Comparison of ENCODE assay signal across 25 mouse cellular contexts in genomic region chr13:24909112-24909511, GRCm38 (mm10). TPM values are rescaled to one million over a fixed set of nuclear protein-coding genes. Genes with fewer than 3 reads are reported as not detected.
DNase-seq lines count a peak whose midpoint lies in the region; ATAC-seq and TF ChIP-seq lines count a peak whose summit lies in the region.
"Had no signal": no experiment of that assay in that cellular context is flagged by ENCODE, and none has a peak within 500 bp of the region (broad histone marks: within the 10 kb centered on the region; RNA-seq: fewer than 3 reads in every experiment).

No protein-coding gene starts in this region.

- DNase-seq in heart, adult 2 months, result no peak
- no peak for DNase-seq in heart, adult 18-20 months
- no peak for DNase-seq in liver, postnatal 0 days
- no peak for DNase-seq in liver
- no peak for DNase-seq in cerebellum, postnatal 25 days
- no peak for DNase-seq in cerebellum, adult 8-10 months
- DNase-seq: adrenal gland, postnatal 14 days; B cell, adult 2 months; cerebellum, adult 18-20 months; gastrocnemius, postnatal 36 days; kidney, adult 11 months; kidney, postnatal 10 days; right cerebral cortex, postnatal 14 days; spleen, adult 18-20 months; thymus, adult 18-20 months had no signal

- TF ChIP-seq EP300 in heart, adult 2 months (IDR thresholded peaks at IDR 0.05; ENCODE audit: insufficient read depth, low read depth, low read length), result no peak
- no peak for TF ChIP-seq EP300 in liver, postnatal 0 days (IDR thresholded peaks at IDR 0.05; ENCODE audit: low read depth)

- no peak overlapping the region for H3K4me3 ChIP-seq in heart, adult 2 months
- H3K4me3 ChIP-seq in liver, postnatal 0 days (ENCODE audit: low read depth, low read length), result no peak overlapping the region
- H3K4me3 ChIP-seq in E14TG2a.4 (replicated peaks; ENCODE audit: low read length), result no peak overlapping the region
- H3K4me3 ChIP-seq: embryonic facial prominence, embryonic 13.5 days; forebrain, embryonic 15.5 days; heart, embryonic 12.5 days; hindbrain, embryonic 13.5 days; liver, embryonic 12.5 days; lung, embryonic 15.5 days; midbrain, embryonic 15.5 days had no signal

- H3K4me2 ChIP-seq in liver, postnatal 0 days (ENCODE audit: low read depth, low read length), result no peak overlapping the region
- H3K4me2 ChIP-seq: embryonic facial prominence, embryonic 13.5 days; forebrain, embryonic 15.5 days; heart, embryonic 12.5 days; hindbrain, embryonic 13.5 days; liver, embryonic 12.5 days; lung, embryonic 15.5 days; midbrain, embryonic 15.5 days had no signal

- H3K79me2 ChIP-seq in heart, adult 2 months (replicated peaks; ENCODE audit: control insufficient read depth, insufficient read depth, low read length), result no peaks in the 10 kb centered on the region

- H3K9ac ChIP-seq in heart, adult 2 months (ENCODE audit: low read depth, low read length), result no peak overlapping the region
- no peak overlapping the region for H3K9ac ChIP-seq in liver, postnatal 0 days (replicated peaks)
- H3K9ac ChIP-seq: embryonic facial prominence, embryonic 13.5 days; forebrain, embryonic 15.5 days; heart, embryonic 12.5 days; hindbrain, embryonic 13.5 days; liver, embryonic 12.5 days; lung, embryonic 15.5 days; midbrain, embryonic 15.5 days had no signal

- intact Hi-C loops in heart, adult 2 months (cut with DNase I), result no loop called here

- TF ChIP-seq CTCF in heart, adult 2 months (IDR thresholded peaks at IDR 0.05), result peak; percentile 26
- TF ChIP-seq CTCF in liver, postnatal 0 days (IDR thresholded peaks at IDR 0.05; ENCODE audit: low read depth), result peak; percentile 41
- TF ChIP-seq CTCF in E14TG2a.4 (conservative IDR thresholded peaks at IDR 0.05; ENCODE audit: low read length), result peak; percentile 15; the same call in 1 of the 2 replicates

- no peaks in the 10 kb centered on the region for H3K27me3 ChIP-seq in heart, adult 2 months (ENCODE audit: control insufficient read depth, insufficient read depth, low read length)
- no peaks in the 10 kb centered on the region for H3K27me3 ChIP-seq in liver, postnatal 0 days (ENCODE audit: insufficient read depth, low read length)
- peaks cover 25% of the 10 kb centered on the region for H3K27me3 ChIP-seq in E14TG2a.4 (ENCODE audit: insufficient read depth, low read length)
- H3K27me3 ChIP-seq: embryonic facial prominence, embryonic 13.5 days; forebrain, embryonic 15.5 days; heart, embryonic 12.5 days; hindbrain, embryonic 13.5 days; liver, embryonic 12.5 days; lung, embryonic 15.5 days; midbrain, embryonic 15.5 days had no signal

- no peaks in the 10 kb centered on the region for H3K9me3 ChIP-seq in liver, postnatal 0 days (ENCODE audit: low read length)
- H3K9me3 ChIP-seq in E14TG2a.4 (ENCODE audit: low read length), result no peaks in the 10 kb centered on the region
- H3K9me3 ChIP-seq: embryonic facial prominence, embryonic 13.5 days; forebrain, embryonic 15.5 days; G1E; heart, embryonic 12.5 days; hindbrain, embryonic 13.5 days; liver, embryonic 12.5 days; lung, embryonic 15.5 days; midbrain, embryonic 15.5 days had no signal

- no peaks in the 10 kb centered on the region for H3K36me3 ChIP-seq in heart, adult 2 months (ENCODE audit: control insufficient read depth, insufficient read depth, low read length)
- peaks cover 3% of the 10 kb centered on the region; the same call in 1 of the 2 replicates for H3K36me3 ChIP-seq in liver, postnatal 0 days (replicated peaks; ENCODE audit: insufficient read depth, low read length)
- no peaks in the 10 kb centered on the region for H3K36me3 ChIP-seq in E14TG2a.4 (ENCODE audit: insufficient read depth, low read length)
- H3K36me3 ChIP-seq: G1E; liver, embryonic 12.5 days had no signal

- 89% methylated on average over 1 of the region's 1 CpGs for WGBS in heart, adult 2 months
- 91% methylated on average over 1 of the region's 1 CpGs for WGBS in liver, postnatal 0 days (ENCODE audit: insufficient replicate concordance)

- no peaks in the 10 kb centered on the region for H3K4me1 ChIP-seq in heart, adult 2 months (ENCODE audit: control insufficient read depth, insufficient read depth, low read length)
- 0 out of 2 replicates have a peak, but pooled peaks cover 7% of the 10 kb centered on the region for H3K4me1 ChIP-seq in liver, postnatal 0 days (ENCODE audit: insufficient read depth)
- peaks cover 37% of the 10 kb centered on the region for H3K4me1 ChIP-seq in E14TG2a.4 (replicated peaks; ENCODE audit: low read depth, low read length)
- H3K4me1 ChIP-seq: embryonic facial prominence, embryonic 13.5 days; forebrain, embryonic 15.5 days; heart, embryonic 12.5 days; hindbrain, embryonic 13.5 days; liver, embryonic 12.5 days; lung, embryonic 15.5 days; midbrain, embryonic 15.5 days had no signal

- no peak for TF ChIP-seq POLR2A in heart, adult 2 months (IDR thresholded peaks at IDR 0.05; ENCODE audit: insufficient read depth, low read depth, low read length)

- no peak overlapping the region for H3K27ac ChIP-seq in heart, adult 2 months
- H3K27ac ChIP-seq in liver, postnatal 0 days (ENCODE audit: low read depth), result no peak overlapping the region
- H3K27ac ChIP-seq: embryonic facial prominence, embryonic 13.5 days; forebrain, embryonic 15.5 days; hindbrain, embryonic 13.5 days; liver, embryonic 12.5 days; lung, embryonic 15.5 days; midbrain, embryonic 15.5 days had no signal

- ATAC-seq in liver, postnatal 0 days, result no peak
- peak; percentile 61; the same call in 1 of the 2 replicates for ATAC-seq in megakaryocyte-erythroid progenitor cell, adult 5-6 weeks (replicated peaks; ENCODE audit: low FRiP score, low TSS enrichment, poor library complexity, severe bottlenecking)
- ATAC-seq: forebrain, embryonic 15.5 days; liver, embryonic 12.5 days; midbrain, embryonic 15.5 days had no signal

RNA-seq across cellular contexts. Expression of gene Aldh5a1, which starts 28.3 kb away (rescaled TPM):
- total RNA-seq in heart, adult 2 months (2021), result 10 to 100 TPM; 26.7 to 28.7 TPM
- 9.6 and 16.2 TPM in 2 replicates for polyA plus RNA-seq in heart, adult 2 months (2012; rRNA removed)
- total RNA-seq in heart, adult 18-20 months (2021), result 10 to 100 TPM; 27.9 to 28.1 TPM
- polyA plus RNA-seq in liver, postnatal 0 days (2015; fragmentation: Nextera tagmentation; extraction: Ambion mirVana), result 3.8 and 3.9 TPM in 2 replicates
- total RNA-seq in megakaryocyte-erythroid progenitor cell, adult 5-6 weeks (2014; fragmentation: Nextera tagmentation), result 0.24 TPM in 1 of 2 replicates, not detected in the other
- total RNA-seq in megakaryocyte-erythroid progenitor cell, adult 5-6 weeks (2017), result 0.05 and 0.91 TPM in 2 replicates
- polyA plus RNA-seq: G1E had no signal

RNA-seq across cellular contexts. Expression of gene Gpld1, which starts 33.8 kb away (rescaled TPM):
- total RNA-seq in heart, adult 2 months (2021), result 1 to 10 TPM; 2.1 to 2.7 TPM
- polyA plus RNA-seq in heart, adult 2 months (2012; rRNA removed), result 0.98 and 1.6 TPM in 2 replicates
- 1 to 10 TPM; 2.0 to 2.5 TPM for total RNA-seq in heart, adult 18-20 months (2021)
- 52.2 and 59.7 TPM in 2 replicates for polyA plus RNA-seq in liver, postnatal 0 days (2015; fragmentation: Nextera tagmentation; extraction: Ambion mirVana)
- total RNA-seq in megakaryocyte-erythroid progenitor cell, adult 5-6 weeks (2014; fragmentation: Nextera tagmentation), result not detected in 2 replicates
- total RNA-seq in megakaryocyte-erythroid progenitor cell, adult 5-6 weeks (2017), result 0.56 and 0.72 TPM in 2 replicates

Comparison
In these comparisons a context has a peak if more than half of its experiments do, and no peak if none do; other contexts are left out.
1. RNA of gene Aldh5a1, which starts 28.3 kb away (total RNA-seq): 26.7 to 28.7 TPM in heart, adult 2 months and 27.9 to 28.1 TPM in heart, adult 18-20 months; 0.05 to 0.91 TPM in megakaryocyte-erythroid progenitor cell, adult 5-6 weeks; every median in the first group is over 10 times any median in the second.
2. Peak in every context shown above with its lines, with median percentiles within 50 percentile points of each other: CTCF ChIP-seq.